Mouse (Mus musculus) brain, embryonic 14.5 days (tissue): ENCODE measurements around the gene Il21.

ENCODE experiments used
- CTCF ChIP-seq: fragments of 200-500 bp; IDR thresholded peaks from 2 replicates; pipeline ENCODE4 v1.5.1; 2012; ENCODE audit warnings: inconsistent platforms, mild to moderate bottlenecking, moderate library complexity, borderline replicate concordance; ENCODE audit not compliant: insufficient read depth, insufficient read length; ENCODE audit errors: extremely low read depth
- POLR2A ChIP-seq: fragments of 200-500 bp; IDR thresholded peaks from 2 replicates; pipeline ENCODE4 v1.6.1; 2012; ENCODE audit warnings: mild to moderate bottlenecking, inconsistent platforms, borderline replicate concordance; ENCODE audit not compliant: poor library complexity, insufficient read depth, insufficient read length, severe bottlenecking; ENCODE audit errors: extremely low read depth

DNA sequence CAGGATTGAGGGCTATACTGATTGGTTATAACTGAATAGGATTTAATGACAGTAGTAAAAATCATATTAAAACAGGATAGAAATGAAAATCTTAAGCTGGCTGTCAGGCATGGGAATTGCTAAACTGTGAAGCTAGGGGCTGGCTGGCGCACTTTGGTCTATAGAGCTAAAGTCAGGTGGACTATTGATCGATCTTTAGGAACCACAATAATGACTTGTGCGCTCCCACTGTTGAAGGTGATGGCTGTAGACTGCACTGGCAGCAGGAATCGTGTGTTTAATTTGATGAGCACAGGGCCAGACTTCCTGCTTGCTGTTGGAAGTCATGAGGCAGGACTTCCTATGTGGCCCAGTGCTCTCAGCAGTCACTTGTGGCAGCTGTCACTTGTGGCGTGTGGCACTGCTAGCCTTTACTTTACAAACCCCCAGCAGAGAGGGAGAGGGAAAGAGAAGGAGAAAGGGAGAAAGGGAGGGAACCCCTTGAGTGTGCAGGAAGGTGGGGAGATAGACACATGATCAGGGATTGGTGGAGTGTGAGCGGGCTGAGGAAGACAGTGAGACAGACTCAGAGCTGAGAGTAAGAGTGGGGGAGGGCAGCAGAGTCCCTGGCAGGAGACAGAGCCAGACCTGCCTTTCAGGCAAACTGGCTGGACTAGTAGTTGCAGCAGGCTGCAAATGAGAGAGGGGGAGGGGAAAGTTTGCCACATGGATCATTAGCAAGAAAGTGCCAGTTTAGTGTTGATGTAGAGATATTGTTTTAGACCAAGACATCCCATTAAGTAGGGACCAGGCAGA is 31.1 kb downstream of the Il21 start:
- TF ChIP-seq CTCF (no peak), POLR2A (no peak)
